Mouse (Mus musculus) MEL (cell line): ENCODE data around the gene Lpar3. TPM values are rescaled to one million over a fixed set of nuclear protein-coding genes. Genes with fewer than 3 reads are reported as not detected.

Experiments
- DNase-seq: peaks from one replicate; pipeline ENCODE4 v3.0.0; 2011; ENCODE audit warnings: low read depth, low spot score
- H3K27ac ChIP-seq: 2 replicates; pipeline ENCODE4 v1.5.1; 2012; ENCODE audit warnings: low read depth, mild to moderate bottlenecking, control low read depth, low read length, moderate library complexity; ENCODE audit not compliant: control insufficient read depth
- H3K27me3 ChIP-seq, 2 experiments: fragments of 150-350 bp in 1 of 2; sonication (generic) in 1 of 2; 2 replicates each; pipeline ENCODE4 v1.6.1; 2012; ENCODE audit warnings: low read length in 2 of 2, mild to moderate bottlenecking in 2 of 2, improper control_type of control experiment in 1 of 2, moderate library complexity in 1 of 2; ENCODE audit not compliant: insufficient read depth in 2 of 2, control insufficient read depth in 1 of 2
- H3K36me3 ChIP-seq, 2 experiments: 2 replicates each; pipeline ENCODE4 v1.6.1; 2012 to 2014; ENCODE audit warnings: low read length in 2 of 2, improper control_type of control experiment in 1 of 2, inconsistent platforms in 1 of 2, mild to moderate bottlenecking in 1 of 2; ENCODE audit not compliant: insufficient read depth in 2 of 2, control insufficient read depth in 1 of 2
- H3K4me1 ChIP-seq, 2 experiments: fragments of 150-350 bp in 1 of 2; sonication (generic) in 1 of 2; 2 replicates each; pipeline ENCODE4 v1.6.1; 2012; ENCODE audit warnings: low read length in 2 of 2, improper control_type of control experiment in 1 of 2, mild to moderate bottlenecking in 1 of 2; ENCODE audit not compliant: insufficient read depth in 2 of 2, control insufficient read depth in 1 of 2
- H3K4me3 ChIP-seq, 2 experiments: fragments of 150-350 bp in 1 of 2; sonication (generic) in 1 of 2; 2 replicates each; pipeline ENCODE4 v1.5.1; 2012; ENCODE audit warnings: low read depth in 2 of 2, low read length in 2 of 2, mild to moderate bottlenecking in 2 of 2, moderate library complexity in 2 of 2, control low read depth in 1 of 2, improper control_type of control experiment in 1 of 2; ENCODE audit not compliant: control insufficient read depth in 1 of 2, insufficient read depth in 1 of 2
- H3K79me2 ChIP-seq: 2 replicates; pipeline ENCODE4 v1.6.1; 2012; ENCODE audit warnings: mild to moderate bottlenecking, low read length, moderate library complexity; ENCODE audit not compliant: control insufficient read depth, poor library complexity, insufficient read depth
- H3K9ac ChIP-seq: 2 replicates; pipeline ENCODE4 v1.6.1; 2012; ENCODE audit warnings: low read depth, mild to moderate bottlenecking, control low read depth, low read length, moderate library complexity; ENCODE audit not compliant: control insufficient read depth, poor library complexity, severe bottlenecking
- H3K9me3 ChIP-seq: fragments of 150-350 bp; sonication (generic); replicated peaks from 2 replicates; pipeline ENCODE4 v1.6.1; 2012; ENCODE audit warnings: mild to moderate bottlenecking, low read length, improper control_type of control experiment, moderate library complexity; ENCODE audit not compliant: insufficient read depth
- CHD1 ChIP-seq: IDR thresholded peaks from 2 replicates; pipeline ENCODE4 v1.6.1; 2012; ENCODE audit warnings: low read depth, mild to moderate bottlenecking, inconsistent platforms, low read length, improper control_type of control experiment
- CHD2 ChIP-seq: IDR thresholded peaks from 2 replicates; pipeline ENCODE4 v1.6.1; 2011; ENCODE audit warnings: low read length, improper control_type of control experiment
- CTCF ChIP-seq, 3 experiments: IDR thresholded peaks in 2 of 3; conservative IDR thresholded peaks in 1 of 3; 2 replicates each; pipeline ENCODE4 v1.5.1; 2011 to 2012; ENCODE audit warnings: low read length in 3 of 3, low read depth in 2 of 3, mild to moderate bottlenecking in 2 of 3, improper control_type of control experiment in 1 of 3, inconsistent platforms in 1 of 3, mixed read lengths in 1 of 3, moderate library complexity in 1 of 3; ENCODE audit not compliant: control insufficient read depth in 1 of 3, insufficient read depth in 1 of 3, poor library complexity in 1 of 3, severe bottlenecking in 1 of 3
- ELF1 ChIP-seq: IDR thresholded peaks from 2 replicates; pipeline ENCODE4 v1.6.1; 2014; ENCODE audit warnings: low read depth, mild to moderate bottlenecking, inconsistent platforms, low read length, improper control_type of control experiment, moderate library complexity
- GABPA ChIP-seq: IDR thresholded peaks from 2 replicates; pipeline ENCODE4 v1.6.1; 2012; ENCODE audit warnings: low read depth, mild to moderate bottlenecking, inconsistent platforms, low read length, improper control_type of control experiment, moderate library complexity
- JUND ChIP-seq: IDR thresholded peaks from 2 replicates; pipeline ENCODE4 v1.6.1; 2011; ENCODE audit warnings: low read depth, mild to moderate bottlenecking, improper control_type of control experiment, low read length
- NRF1 ChIP-seq: IDR thresholded peaks from 2 replicates; pipeline ENCODE4 v1.6.1; 2014; ENCODE audit warnings: low read depth, mild to moderate bottlenecking, inconsistent platforms, low read length, improper control_type of control experiment, moderate library complexity; ENCODE audit not compliant: poor library complexity, insufficient read depth, severe bottlenecking
- RAD21 ChIP-seq: IDR thresholded peaks from 2 replicates; pipeline ENCODE4 v1.6.1; 2011; ENCODE audit warnings: mild to moderate bottlenecking, low read depth, low read length, improper control_type of control experiment
- TAL1 ChIP-seq: IDR thresholded peaks from 2 replicates; pipeline ENCODE4 v1.6.1; 2012; ENCODE audit warnings: mild to moderate bottlenecking, inconsistent platforms, low read length, moderate library complexity, mixed read lengths
- UBTF ChIP-seq: IDR thresholded peaks from 2 replicates; pipeline ENCODE4 v1.6.1; 2012; ENCODE audit warnings: low read depth, mild to moderate bottlenecking, inconsistent platforms, low read length, improper control_type of control experiment, moderate library complexity, borderline replicate concordance; ENCODE audit not compliant: insufficient read depth
- USF1 ChIP-seq: IDR thresholded peaks from 2 replicates; pipeline ENCODE4 v1.6.1; 2014; ENCODE audit warnings: low read depth, mild to moderate bottlenecking, inconsistent platforms, low read length, improper control_type of control experiment, moderate library complexity
- ZC3H11A ChIP-seq: IDR thresholded peaks from 2 replicates; pipeline ENCODE4 v1.6.1; 2012; ENCODE audit warnings: low read depth, mild to moderate bottlenecking, inconsistent platforms, low read length, improper control_type of control experiment
- ZKSCAN1 ChIP-seq: IDR thresholded peaks from 2 replicates; pipeline ENCODE4 v1.6.1; 2012; ENCODE audit warnings: low read depth, mild to moderate bottlenecking, inconsistent platforms, low read length, improper control_type of control experiment, moderate library complexity
- ZMIZ1 ChIP-seq: IDR thresholded peaks from 2 replicates; pipeline ENCODE4 v1.6.1; 2012; ENCODE audit warnings: low read depth, mild to moderate bottlenecking, inconsistent platforms, low read length, improper control_type of control experiment, moderate library complexity
- ZNF384 ChIP-seq: IDR thresholded peaks from 2 replicates; pipeline ENCODE4 v1.6.1; 2012; ENCODE audit warnings: low read depth, mild to moderate bottlenecking, inconsistent platforms, low read length, improper control_type of control experiment
- polyA plus RNA-seq, 2 experiments: library from polyadenylated mRNA; stranded (reverse) in 1 of 2; unstranded in 1 of 2; fragments of >175 nt in 1 of 2; fragments of >200 nt in 1 of 2; gene quantifications; 2 replicates each; pipeline versions ENCODE4 v1.2.1 to v1.2.4; 2012; ENCODE audit warnings: low replicate concordance in 2 of 2, low read depth in 1 of 2; ENCODE audit not compliant: insufficient read length in 2 of 2, insufficient read depth in 1 of 2, missing spikeins in 1 of 2
- total RNA-seq: library from RNA; depleted of rRNA; stranded (reverse); fragments of 300-350 nt; gene quantifications from 2 replicates; pipeline ENCODE4 v1.2.3, GENCODE M21; 2012

Lpar3 gene
- total and polyA plus RNA-seq, 3 experiments: not detected

- no peaks in the 10 kb centered on the region for H3K9me3 ChIP-seq
- H3K4me1 ChIP-seq: no peaks in the 10 kb centered on the region
- TF ChIP-seq CHD2 (no peak), NRF1 (no peak), ELF1 (no peak), TAL1 (no peak), ZNF384 (no peak), USF1 (no peak), RAD21 (no peak)
- no peaks in the 10 kb centered on the region for H3K36me3 ChIP-seq
- no peak overlapping the region for H3K27ac ChIP-seq
- H3K4me3 ChIP-seq: no peak overlapping the region
- no peak overlapping the region for H3K9ac ChIP-seq
- DNase-seq: no peak
- H3K27me3 ChIP-seq: peaks cover 0 to 2% of the 10 kb centered on the region in 2 experiments; a peak in 2 of 4 replicates
- no peaks in the 10 kb centered on the region for H3K79me2 ChIP-seq
These were observed 87.1 kb downstream of the Lpar3 start for GRCm38 (mm10) chr3:146307886-146308285.

GRCm38 (mm10) chr3:146309586-146309985 is 88.8 kb downstream of the Lpar3 start:
- Histone ChIP-seq H3K27me3 (peaks cover 0 to 2% of the 10 kb centered on the region in 2 experiments; a peak in 2 of 4 replicates), H3K4me1 (no peaks in the 10 kb centered on the region), H3K9me3 (no peaks in the 10 kb centered on the region), H3K9ac (no peak overlapping the region), H3K36me3 (no peaks in the 10 kb centered on the region), H3K4me3 (no peak overlapping the region), H3K27ac (no peak overlapping the region), H3K79me2 (no peaks in the 10 kb centered on the region)
- no peak for DNase-seq
- TF ChIP-seq ZKSCAN1: no peak
- no peak for TF ChIP-seq ZMIZ1
- TF ChIP-seq GABPA: no peak
- TF ChIP-seq ZC3H11A: no peak
- no peak for TF ChIP-seq CHD2
- TF ChIP-seq CHD1: no peak
- no peak for TF ChIP-seq JUND
- no peak for TF ChIP-seq UBTF

GRCm38 (mm10) chr3:146311121-146311538 is 90.4 kb downstream of the Lpar3 start:
- no peaks in the 10 kb centered on the region for H3K9me3 ChIP-seq
- no peak overlapping the region for H3K27ac ChIP-seq

More at GRCm38 (mm10) chr3:146311121-146311538, 90.4 kb downstream of the Lpar3 start:
- Histone ChIP-seq H3K79me2 (no peaks in the 10 kb centered on the region), H3K4me1 (no peaks in the 10 kb centered on the region), H3K9ac (no peak overlapping the region), H3K36me3 (no peaks in the 10 kb centered on the region), H3K4me3 (no peak overlapping the region), H3K27me3 (peaks cover 0 to 2% of the 10 kb centered on the region in 2 experiments; a peak in 2 of 4 replicates)
- no peak for DNase-seq
- no peak for TF ChIP-seq CTCF (IDR thresholded peaks at IDR 0.05 in 2 of 3, conservative IDR thresholded peaks at IDR 0.05 in 1 of 3; ENCODE audit: control insufficient read depth in 1 of 3, insufficient read depth in 1 of 3, low read depth in 2 of 3, low read length in 3 of 3, poor library complexity in 1 of 3, severe bottlenecking in 1 of 3)
- no peak for TF ChIP-seq ZNF384
